Mouse (Mus musculus) lung, postnatal 0 days (tissue): Measurements from ENCODE around the gene Ptpn11.
A peak's percentile ranks its signal among the peaks of the same experiment; 100 is the strongest.

ENCODE experiments used
- CTCF ChIP-seq: IDR thresholded peaks from 2 replicates; pipeline ENCODE4 v1.5.1; 2016; ENCODE audit warnings: antibody characterized with exemption, mild to moderate bottlenecking
- EP300 ChIP-seq: IDR thresholded peaks from 2 replicates; pipeline ENCODE4 v1.6.1; 2016; ENCODE audit warnings: antibody characterized with exemption, mild to moderate bottlenecking, control low read depth

DNA sequence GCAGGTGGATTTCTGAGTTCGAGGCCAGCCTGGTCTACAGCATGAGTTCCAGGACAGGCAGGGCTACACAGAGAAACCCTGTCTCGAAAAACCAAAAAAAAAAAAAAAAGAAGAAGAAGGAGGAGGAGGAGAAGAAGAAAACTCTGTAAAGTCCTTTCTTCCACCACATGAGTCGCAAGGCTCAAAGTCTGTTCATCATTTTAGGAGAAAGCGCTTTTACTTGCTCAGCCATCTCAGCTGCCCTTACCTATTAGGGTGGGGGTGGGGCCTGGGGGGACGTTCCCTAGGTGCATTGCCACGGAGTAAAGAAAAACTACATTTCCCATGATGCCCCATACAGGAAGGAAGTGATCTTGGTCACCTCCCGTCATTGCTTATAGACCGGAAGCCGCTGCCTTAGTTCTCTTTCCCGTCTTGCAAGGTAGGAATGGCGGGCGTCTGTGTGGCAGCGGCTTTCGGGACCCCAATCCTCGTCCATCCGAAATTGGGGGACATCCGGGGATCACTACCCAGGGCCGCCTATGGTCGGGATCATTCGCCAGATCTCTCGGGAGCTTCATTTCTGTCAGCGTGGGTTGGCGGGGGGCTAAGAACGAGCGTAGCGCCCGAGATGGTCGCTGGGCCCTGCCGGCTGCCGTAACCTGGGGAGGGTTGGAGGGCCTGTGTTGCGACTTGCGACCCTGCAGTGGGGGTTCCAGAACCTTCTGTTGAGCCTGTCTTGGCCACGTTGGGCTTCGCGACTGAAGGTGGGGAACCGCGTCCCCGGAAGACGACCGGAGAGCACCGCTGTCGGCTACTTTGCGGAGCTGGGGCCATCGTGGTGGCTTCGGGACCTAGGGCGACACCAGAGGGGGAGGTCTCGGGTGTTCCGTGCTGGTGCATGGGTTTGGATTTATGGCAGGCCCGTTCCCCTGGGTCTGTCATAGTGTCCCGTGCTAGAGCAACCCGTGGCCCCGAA is 13.2 kb upstream of the Ptpn11 start, which contains the start of gene Rpl6:
- no peak for TF ChIP-seq CTCF
- TF ChIP-seq EP300: 0 out of 2 replicates have a peak, but pooled peaks have one; percentile 18
